Mouse (Mus musculus) cerebral cortex, adult 2 months (tissue): ENCODE results near the gene Samd13.

ENCODE experiments used
- WGBS: fragments of 180-500 bp; shearing (Covaris S2); methylation state at CpG from one replicate; pipeline ENCODE4 v1.1.7; 2018; 5-methylcytosine and 5-hydroxymethylcytosine counted together

Samd13 gene

GRCm38 (mm10) chr3:146671121-146671520 is 14.3 kb downstream of the Samd13 start:
- WGBS, result 73% methylated on average over 2 of the region's 2 CpGs

- WGBS, result 86% methylated on average over 7 of the region's 7 CpGs
Measured at GRCm38 (mm10) chr3:146661907-146662306, 23.5 kb downstream of the Samd13 start.

- WGBS, result 32% methylated on average over 6 of the region's 6 CpGs
Measured at GRCm38 (mm10) chr3:146661001-146661400, 24.4 kb downstream of the Samd13 start.

GRCm38 (mm10) chr3:146659321-146659720 is 26.1 kb downstream of the Samd13 start:
- WGBS, result 71% methylated on average over 5 of the region's 5 CpGs

- WGBS, result 98% methylated on average over 1 of the region's 1 CpGs
Measured at GRCm38 (mm10) chr3:146658061-146658639, 27.2 kb downstream of the Samd13 start.

GRCm38 (mm10) chr3:146657433-146657832 is 28.0 kb downstream of the Samd13 start:
- 83% methylated on average over 5 of the region's 5 CpGs for WGBS

- WGBS, result 45% methylated on average over 2 of the region's 2 CpGs
Measured at GRCm38 (mm10) chr3:146655111-146655577, 30.2 kb downstream of the Samd13 start.

GRCm38 (mm10) chr3:146653692-146654091 is 31.7 kb downstream of the Samd13 start:
- 68% methylated on average over 6 of the region's 6 CpGs for WGBS

- 91% methylated on average over 5 of the region's 5 CpGs for WGBS
Measured at GRCm38 (mm10) chr3:146652431-146652830, 33.0 kb downstream of the Samd13 start.

GRCm38 (mm10) chr3:146651217-146651616 is 34.2 kb downstream of the Samd13 start, which contains the start of gene 4930503B20Rik:
4930503B20Rik (minus strand) TSS chr3:146651317.
- WGBS, result 93% methylated on average over 3 of the region's 3 CpGs

GRCm38 (mm10) chr3:146650716-146651115 is 34.7 kb downstream of the Samd13 start:
- WGBS, result 96% methylated on average over 10 of the region's 10 CpGs

GRCm38 (mm10) chr3:146649311-146649894 is 36.0 kb downstream of the Samd13 start:
- WGBS, result 75% methylated on average over 10 of the region's 10 CpGs

- WGBS, result 43% methylated on average over 4 of the region's 4 CpGs
Measured at GRCm38 (mm10) chr3:146641818-146642427, 43.5 kb downstream of the Samd13 start.

- WGBS, result 92% methylated on average over 5 of the region's 5 CpGs
Measured at GRCm38 (mm10) chr3:146632506-146632905, 52.9 kb downstream of the Samd13 start.

GRCm38 (mm10) chr3:146628227-146628982 is 57.0 kb downstream of the Samd13 start:
- 59% methylated on average over 8 of the region's 8 CpGs for WGBS

- WGBS, result 58% methylated on average over 4 of the region's 4 CpGs
Measured at GRCm38 (mm10) chr3:146625766-146626165, 59.6 kb downstream of the Samd13 start.

GRCm38 (mm10) chr3:146621966-146622365 is 63.4 kb downstream of the Samd13 start:
- WGBS, result 52% methylated on average over 11 of the region's 11 CpGs

- WGBS, result 35% methylated on average over 14 of the region's 14 CpGs
Measured at GRCm38 (mm10) chr3:146620555-146621249, 64.7 kb downstream of the Samd13 start.

GRCm38 (mm10) chr3:146620101-146620500 is 65.3 kb downstream of the Samd13 start:
- 36% methylated on average over 10 of the region's 10 CpGs for WGBS

- WGBS, result 91% methylated on average over 4 of the region's 4 CpGs
Measured at GRCm38 (mm10) chr3:146618357-146618756, 67.0 kb downstream of the Samd13 start.

- 70% methylated on average over 5 of the region's 5 CpGs for WGBS
Measured at GRCm38 (mm10) chr3:146616533-146617283, 68.7 kb downstream of the Samd13 start.
